Mouse (Mus musculus) heart, embryonic 14.5 days (tissue): Measurements from ENCODE around the gene Ache. TPM values are rescaled to one million over a fixed set of nuclear protein-coding genes. Genes with fewer than 3 reads are reported as not detected.

ENCODE experiments used
- ATAC-seq: fragments of 200-750 bp; cut with Nextera tagmentation; 2 replicates; pipeline ENCODE4 v1.8.0; 2017; ENCODE audit warnings: low read depth, moderate TSS enrichment; ENCODE audit not compliant: insufficient number of reproducible peaks, insufficient read depth, low FRiP score
- H3K27ac ChIP-seq, 2 experiments: fragments of 200-500 bp in 1 of 2; fragments of 300-500 bp in 1 of 2; sonication (generic) in 1 of 2; replicated peaks in 1 of 2; 2 replicates each; pipeline ENCODE4 v1.5.1; 2012 to 2014; ENCODE audit warnings: low read depth in 2 of 2, low read length in 2 of 2, control low read depth in 1 of 2, mild to moderate bottlenecking in 1 of 2, mixed read lengths in 1 of 2; ENCODE audit not compliant: control insufficient read depth in 1 of 2, insufficient read depth in 1 of 2
- H3K27me3 ChIP-seq: fragments of 300-500 bp; sonication (generic); 2 replicates; pipeline ENCODE4 v1.6.1; 2014; ENCODE audit warnings: mild to moderate bottlenecking, low read length, control low read depth; ENCODE audit not compliant: control insufficient read depth, insufficient read depth
- H3K36me3 ChIP-seq: fragments of 300-500 bp; sonication (generic); 2 replicates; pipeline ENCODE4 v1.6.1; 2014; ENCODE audit warnings: mild to moderate bottlenecking, control low read depth, low read length, mixed read lengths; ENCODE audit not compliant: control insufficient read depth, insufficient read depth
- H3K4me1 ChIP-seq, 2 experiments: fragments of 200-500 bp in 1 of 2; fragments of 300-500 bp in 1 of 2; sonication (generic) in 1 of 2; 2 replicates each; pipeline ENCODE4 v1.6.1; 2012 to 2014; ENCODE audit warnings: low read length in 2 of 2, control low read depth in 1 of 2, mixed read lengths in 1 of 2; ENCODE audit not compliant: control insufficient read depth in 2 of 2, insufficient read depth in 2 of 2
- H3K4me2 ChIP-seq: fragments of 300-500 bp; sonication (generic); 2 replicates; pipeline ENCODE4 v1.6.1; 2014; ENCODE audit warnings: mild to moderate bottlenecking, low read length
- H3K4me3 ChIP-seq, 2 experiments: fragments of 200-500 bp in 1 of 2; fragments of 300-500 bp in 1 of 2; sonication (generic) in 1 of 2; 2 replicates each; pipeline ENCODE4 v1.5.1; 2012 to 2014; ENCODE audit warnings: low read length in 2 of 2, mild to moderate bottlenecking in 2 of 2, control low read depth in 1 of 2, low read depth in 1 of 2, moderate library complexity in 1 of 2; ENCODE audit not compliant: control insufficient read depth in 1 of 2, insufficient read depth in 1 of 2
- H3K9ac ChIP-seq: fragments of 300-500 bp; sonication (generic); 2 replicates; pipeline ENCODE4 v1.6.1; 2014; ENCODE audit warnings: mild to moderate bottlenecking, low read length
- H3K9me3 ChIP-seq: fragments of 300-500 bp; sonication (generic); 2 replicates; pipeline ENCODE4 v1.6.1; 2016; ENCODE audit warnings: low read length, control low read depth; ENCODE audit not compliant: control insufficient read depth
- WGBS: fragments of 180-500 bp; shearing (Covaris S2); extraction: QIAGEN DNeasy Blood & Tissue Kit; methylation state at CpG from one replicate; pipeline ENCODE4 v1.1.7; 2014; 5-methylcytosine and 5-hydroxymethylcytosine counted together
- polyA plus RNA-seq: library from polyadenylated mRNA; unstranded; fragments of >200 nt; fragmentation: Nextera tagmentation; extraction: Ambion mirVana; gene quantifications from 2 replicates; pipeline ENCODE4 v1.2.1, GENCODE M21; 2014

Ache gene
- polyA plus RNA-seq, 1 experiment from 2014 or later = 12.5 TPM

GRCm38 (mm10) chr5:137318570-137318969 lies 31.3 kb downstream of the Ache start:
- Histone ChIP-seq H3K27ac (no peak overlapping the region), H3K9me3 (no peaks in the 10 kb centered on the region), H3K4me1 (peaks cover 11 to 13% of the 10 kb centered on the region in 2 experiments), H3K4me2 (no peak overlapping the region), H3K4me3 (no peak overlapping the region), H3K27me3 (no peaks in the 10 kb centered on the region), H3K36me3 (peaks cover 38% of the 10 kb centered on the region), H3K9ac (no peak overlapping the region)
- WGBS = 73% methylated on average over 1 of the region's 1 CpGs
- no peak for ATAC-seq

- no peak overlapping the region for H3K9ac ChIP-seq
- no peak overlapping the region for H3K4me2 ChIP-seq
- no peak overlapping the region for H3K27ac ChIP-seq
- H3K4me1 ChIP-seq = no peaks in the 10 kb centered on the region
- H3K9me3 ChIP-seq = no peaks in the 10 kb centered on the region
- ATAC-seq = no peak
- 84% methylated on average over 3 of the region's 3 CpGs for WGBS
- no peak overlapping the region for H3K4me3 ChIP-seq
- H3K27me3 ChIP-seq = no peaks in the 10 kb centered on the region
- peaks cover 57% of the 10 kb centered on the region for H3K36me3 ChIP-seq
Observed at GRCm38 (mm10) chr5:137320996-137321395, 33.7 kb downstream of the Ache start.

- no peak overlapping the region for H3K4me2 ChIP-seq
- no peaks in the 10 kb centered on the region for H3K27me3 ChIP-seq
- peaks cover 16% of the 10 kb centered on the region for H3K36me3 ChIP-seq
- 76% methylated on average over 7 of the region's 7 CpGs for WGBS
- no peaks in the 10 kb centered on the region for H3K9me3 ChIP-seq
- H3K4me1 ChIP-seq = peaks cover 0 to 6% of the 10 kb centered on the region in 2 experiments; a peak in 1 of 4 replicates
- no peak for ATAC-seq
- no peak overlapping the region for H3K9ac ChIP-seq
- H3K27ac ChIP-seq = no peak overlapping the region
- H3K4me3 ChIP-seq = no peak overlapping the region
Observed at GRCm38 (mm10) chr5:137330910-137331309, 43.6 kb downstream of the Ache start.

- Histone ChIP-seq H3K27me3 (no peaks in the 10 kb centered on the region), H3K4me2 (peak overlapping the region; percentile 98), H3K27ac (peak overlapping the region in 1 of 2 experiments; percentile 30; a peak in 1 of 4 replicates), H3K9me3 (no peaks in the 10 kb centered on the region), H3K36me3 (peaks cover 6% of the 10 kb centered on the region; the same call in 1 of the 2 replicates), H3K4me1 (peaks cover 3 to 8% of the 10 kb centered on the region in 2 experiments; a peak in 3 of 4 replicates), H3K9ac (peak overlapping the region; percentile 79), H3K4me3 (peak overlapping the region; percentile 43 to 68)
- no peak for ATAC-seq
- 21% methylated on average over 15 of the region's 15 CpGs for WGBS
Observed at GRCm38 (mm10) chr5:137332857-137333511, 45.7 kb downstream of the Ache start.

- ATAC-seq = peak; percentile 78
- Histone ChIP-seq H3K9me3 (no peaks in the 10 kb centered on the region), H3K4me3 (peak within 1 kb of the TSS; percentile 43 to 68), H3K4me1 (peaks cover 4 to 8% of the 10 kb centered on the region in 2 experiments; a peak in 3 of 4 replicates), H3K27ac (peak within 1 kb of the TSS in 1 of 2 experiments; percentile 30; a peak in 1 of 4 replicates), H3K36me3 (no peaks in the 10 kb centered on the region), H3K4me2 (peak within 1 kb of the TSS; percentile 98), H3K9ac (peak within 1 kb of the TSS; percentile 79), H3K27me3 (no peaks in the 10 kb centered on the region)
- under 1% methylated on average over 44 of the region's 44 CpGs for WGBS
Observed at GRCm38 (mm10) chr5:137333512-137334174, 46.3 kb downstream of the Ache start, which contains the start of gene Slc12a9. Slc12a9 (minus strand) TSS chr5:137333597.

- Histone ChIP-seq H3K4me1 (peaks cover 11 to 15% of the 10 kb centered on the region in 2 experiments), H3K27ac (no peak overlapping the region), H3K36me3 (no peaks in the 10 kb centered on the region), H3K9me3 (no peaks in the 10 kb centered on the region), H3K4me3 (no peak overlapping the region), H3K4me2 (peak overlapping the region; percentile 98), H3K9ac (no peak overlapping the region), H3K27me3 (no peaks in the 10 kb centered on the region)
- ATAC-seq = no peak
- 52% methylated on average over 10 of the region's 10 CpGs for WGBS
Observed at GRCm38 (mm10) chr5:137334317-137334716, 47.0 kb downstream of the Ache start.

- H3K4me1 ChIP-seq = peaks cover 16 to 21% of the 10 kb centered on the region in 2 experiments
- no peak overlapping the region for H3K4me3 ChIP-seq
- no peak overlapping the region for H3K9ac ChIP-seq
- no peaks in the 10 kb centered on the region for H3K27me3 ChIP-seq
- no peak overlapping the region for H3K4me2 ChIP-seq
- no peak for ATAC-seq
- no peak overlapping the region for H3K27ac ChIP-seq
- 73% methylated on average over 6 of the region's 6 CpGs for WGBS
- no peaks in the 10 kb centered on the region for H3K9me3 ChIP-seq
- no peaks in the 10 kb centered on the region for H3K36me3 ChIP-seq
Observed at GRCm38 (mm10) chr5:137335066-137335465, 47.7 kb downstream of the Ache start.
